Mouse (Mus musculus) lung, postnatal 0 days (tissue): ENCODE results near the gene 2200002J24Rik.

Experiments used
- CTCF ChIP-seq: IDR thresholded peaks from 2 replicates; pipeline ENCODE4 v1.5.1; 2016; ENCODE audit warnings: antibody characterized with exemption, mild to moderate bottlenecking
- EP300 ChIP-seq: IDR thresholded peaks from 2 replicates; pipeline ENCODE4 v1.6.1; 2016; ENCODE audit warnings: antibody characterized with exemption, mild to moderate bottlenecking, control low read depth

DNA sequence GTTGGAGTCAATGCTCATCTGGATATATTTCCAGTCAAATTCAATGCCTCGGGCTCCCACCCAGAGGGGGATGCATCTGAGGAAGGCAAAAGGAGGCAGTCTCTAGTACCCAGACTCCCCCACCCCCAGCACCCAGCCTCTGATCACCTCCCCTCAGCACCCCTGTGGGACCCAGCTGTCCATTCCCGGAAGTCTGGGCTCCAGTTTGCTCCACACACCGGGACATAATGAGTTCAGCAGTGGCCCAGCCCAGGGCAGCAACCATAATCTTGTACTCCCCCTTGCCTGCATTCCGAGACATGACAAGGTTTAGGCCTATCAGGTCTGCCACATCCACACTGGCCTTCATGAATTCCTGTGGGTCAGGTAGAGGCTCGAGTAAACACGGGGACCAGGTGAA, 29.5 kb downstream of the 2200002J24Rik start:
- TF ChIP-seq CTCF = no peak
- no peak for TF ChIP-seq EP300
